Mouse (Mus musculus) myocyte (in vitro differentiated cells): ENCODE results near the gene Ttc7. TPM values are rescaled to one million over a fixed set of nuclear protein-coding genes. Genes with fewer than 3 reads are reported as not detected.

Source experiments
- H3K27me3 ChIP-seq: one replicate; pipeline ENCODE4 v1.6.1; 2011; ENCODE audit not compliant: control insufficient read depth, insufficient read depth, insufficient read length
- H3K36me3 ChIP-seq: one replicate; pipeline ENCODE4 v1.6.1; 2011; ENCODE audit not compliant: control insufficient read depth, insufficient read depth
- H3K4me2 ChIP-seq: one replicate; pipeline ENCODE4 v1.6.1; 2011; ENCODE audit warnings: low read depth, control low read depth
- H3K4me3 ChIP-seq: one replicate; pipeline ENCODE4 v1.5.1; 2011; ENCODE audit warnings: mild to moderate bottlenecking, control low read depth, moderate library complexity
- H3K79me2 ChIP-seq: one replicate; pipeline ENCODE4 v1.6.1; 2011; ENCODE audit not compliant: control insufficient read depth, insufficient read depth
- H3ac ChIP-seq: one replicate; pipeline ENCODE4 v1.6.1; 2011; ENCODE audit not compliant: control insufficient read depth, insufficient read length
- CEBPB ChIP-seq: IDR thresholded peaks from 2 replicates; pipeline ENCODE4 v1.6.1; 2011; ENCODE audit warnings: mild to moderate bottlenecking, moderate library complexity; ENCODE audit not compliant: poor library complexity, insufficient read depth, severe bottlenecking
- E2F4 ChIP-seq: IDR thresholded peaks from one replicate; pipeline ENCODE4 v1.6.1; 2011; ENCODE audit warnings: mild to moderate bottlenecking, control low read depth, moderate library complexity; ENCODE audit not compliant: insufficient read depth
- MAX ChIP-seq: IDR thresholded peaks from one replicate; pipeline ENCODE4 v1.6.1; 2011; ENCODE audit warnings: low read depth, mild to moderate bottlenecking, control low read depth
- MYOD1 ChIP-seq, 3 experiments: IDR thresholded peaks; one replicate each; pipeline ENCODE4 v1.6.1; 2011; ENCODE audit warnings: control low read depth in 2 of 3, low read depth in 2 of 3, mild to moderate bottlenecking in 2 of 3, moderate library complexity in 1 of 3; ENCODE audit not compliant: insufficient read length in 2 of 3, control insufficient read depth in 1 of 3
- MYOG ChIP-seq, 3 experiments: IDR thresholded peaks; one replicate each; pipeline ENCODE4 v1.6.1; 2011; ENCODE audit warnings: control low read depth in 2 of 3, low read depth in 2 of 3, mild to moderate bottlenecking in 2 of 3; ENCODE audit not compliant: insufficient read length in 2 of 3, control insufficient read depth in 1 of 3, insufficient read depth in 1 of 3
- POLR2A ChIP-seq: IDR thresholded peaks from one replicate; pipeline ENCODE4 v1.6.1; 2011; ENCODE audit warnings: low read depth, mild to moderate bottlenecking, control low read depth, moderate library complexity; ENCODE audit not compliant: insufficient read length
- POLR2AphosphoS2 ChIP-seq: IDR thresholded peaks from one replicate; pipeline ENCODE4 v1.6.1; 2011; ENCODE audit warnings: low read depth, control low read depth; ENCODE audit not compliant: insufficient read length
- REST ChIP-seq: IDR thresholded peaks from one replicate; pipeline ENCODE4 v1.6.1; 2011; ENCODE audit warnings: mild to moderate bottlenecking, control low read depth, moderate library complexity; ENCODE audit not compliant: insufficient read depth, insufficient read length
- SRF ChIP-seq: IDR thresholded peaks from one replicate; pipeline ENCODE4 v1.6.1; 2011; ENCODE audit warnings: low read depth; ENCODE audit not compliant: control insufficient read depth, insufficient read length
- TCF12 ChIP-seq: IDR thresholded peaks from one replicate; pipeline ENCODE4 v1.6.1; 2011; ENCODE audit warnings: mild to moderate bottlenecking, control low read depth; ENCODE audit not compliant: poor library complexity, insufficient read depth, severe bottlenecking
- TCF3 ChIP-seq: IDR thresholded peaks from one replicate; pipeline ENCODE4 v1.6.1; 2011; ENCODE audit warnings: low read depth, control low read depth; ENCODE audit not compliant: insufficient read length
- USF1 ChIP-seq: IDR thresholded peaks from one replicate; pipeline ENCODE4 v1.6.1; 2011; ENCODE audit warnings: low read depth, mild to moderate bottlenecking, control low read depth, moderate library complexity
- polyA plus RNA-seq: library from polyadenylated mRNA; unstranded; fragments of >200 nt; fragmentation: generic; extraction: Trizol; gene quantifications from one replicate; pipeline ENCODE4 v1.2.1, GENCODE M21; 2012; ENCODE audit warnings: missing spikeins

Gene Ttc7
- polyA plus RNA-seq, 1 experiment: 15.2 TPM

DNA sequence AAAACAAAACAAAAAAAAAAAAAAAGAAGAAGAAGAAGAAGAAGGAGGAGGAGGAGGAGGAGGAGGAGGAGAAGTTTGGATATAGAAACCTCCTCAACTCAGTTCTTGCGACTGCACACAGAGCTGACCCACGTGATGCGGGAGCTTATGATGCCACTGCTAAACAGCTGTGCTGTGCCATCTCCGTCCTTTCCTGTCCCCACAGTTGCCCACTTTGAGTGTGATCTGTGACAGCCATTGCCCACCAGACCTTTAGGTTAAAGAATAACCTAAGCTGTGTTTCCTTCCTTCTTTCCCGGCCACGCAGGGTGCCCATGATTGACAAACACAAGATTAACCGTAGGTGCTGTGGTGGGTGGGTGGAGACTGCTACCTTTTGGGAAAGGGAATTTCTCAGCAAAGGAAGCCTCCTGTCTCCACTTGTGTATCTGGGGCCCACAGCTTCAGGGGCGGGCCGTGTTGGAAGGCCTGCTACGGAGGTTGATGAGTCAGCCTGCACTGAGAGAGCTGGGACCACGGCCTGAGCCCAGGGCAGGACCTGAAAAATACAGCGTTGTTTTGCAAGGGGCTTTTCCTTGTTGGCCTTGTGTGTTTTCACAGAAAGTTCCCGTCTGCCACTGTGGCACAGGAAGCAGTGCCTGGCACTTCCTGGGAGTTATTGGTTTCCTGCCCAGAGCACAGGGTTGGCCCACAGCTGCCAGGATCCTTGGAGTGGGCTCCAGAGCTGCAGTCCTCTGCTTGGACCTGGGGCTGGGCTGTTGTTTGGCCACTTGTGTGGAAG, 19.5 kb downstream of the Ttc7 start:
- TF ChIP-seq MYOG (IDR thresholded peaks at IDR 0.05; ENCODE audit: control insufficient read depth in 1 of 3, insufficient read depth in 1 of 3, insufficient read length in 2 of 3, low read depth in 2 of 3) (peak in 1 of 3 experiments; percentile 2), USF1 (no peak), MYOD1 (IDR thresholded peaks at IDR 0.05; ENCODE audit: control insufficient read depth in 1 of 3, insufficient read length in 2 of 3, low read depth in 2 of 3) (no peak)
- H3K79me2 ChIP-seq: no peaks in the 10 kb centered on the region
- H3K36me3 ChIP-seq: no peaks in the 10 kb centered on the region
- no peak overlapping the region for H3ac ChIP-seq
- H3K4me3 ChIP-seq: no peak overlapping the region
- H3K4me2 ChIP-seq: peak overlapping the region; percentile 42
- no peaks in the 10 kb centered on the region for H3K27me3 ChIP-seq

DNA sequence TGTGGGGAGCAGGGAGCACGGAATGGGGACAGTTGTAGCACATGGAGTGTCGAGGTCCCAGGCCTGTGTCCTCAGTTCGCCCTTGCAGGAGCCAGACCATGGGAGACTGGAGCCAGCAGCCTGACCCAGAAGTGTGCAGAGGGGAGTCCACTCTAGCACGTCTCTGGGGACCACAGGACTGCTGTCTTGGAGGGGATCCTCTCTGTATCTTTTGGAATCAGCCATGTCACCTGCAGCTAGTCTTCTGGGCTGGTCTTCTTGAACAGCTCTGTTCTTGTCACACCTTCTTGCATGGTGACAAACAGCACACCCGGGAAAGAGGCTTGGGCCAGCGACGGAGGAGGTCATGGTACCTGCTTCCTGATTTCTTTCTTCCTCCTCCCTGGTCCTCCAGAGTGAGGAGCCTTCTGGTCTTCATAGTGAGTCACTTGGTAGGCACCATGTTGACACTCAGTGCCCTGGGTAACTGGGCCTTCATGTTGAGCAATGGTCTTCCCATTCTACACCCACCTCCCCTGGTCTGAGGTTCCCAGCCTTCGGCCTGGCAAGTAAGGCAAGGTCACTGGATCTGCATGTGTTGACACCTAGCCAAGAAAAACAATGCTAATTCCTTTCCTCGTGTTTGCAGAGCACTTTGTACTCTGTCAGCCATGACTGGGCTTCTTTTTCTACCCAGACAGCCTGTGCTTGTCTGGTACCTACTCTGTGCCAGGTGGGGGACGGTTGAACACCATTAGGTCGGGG, 21.6 kb downstream of the Ttc7 start:
- TF ChIP-seq USF1 (no peak), TCF12 (no peak), E2F4 (no peak), MAX (no peak), REST (no peak), MYOD1 (IDR thresholded peaks at IDR 0.05; ENCODE audit: control insufficient read depth in 1 of 3, insufficient read length in 2 of 3, low read depth in 2 of 3) (no peak)
- no peak overlapping the region for H3ac ChIP-seq
- no peak overlapping the region for H3K4me3 ChIP-seq
- no peaks in the 10 kb centered on the region for H3K36me3 ChIP-seq
- no peaks in the 10 kb centered on the region for H3K79me2 ChIP-seq
- H3K4me2 ChIP-seq: no peak overlapping the region
- H3K27me3 ChIP-seq: no peaks in the 10 kb centered on the region

DNA sequence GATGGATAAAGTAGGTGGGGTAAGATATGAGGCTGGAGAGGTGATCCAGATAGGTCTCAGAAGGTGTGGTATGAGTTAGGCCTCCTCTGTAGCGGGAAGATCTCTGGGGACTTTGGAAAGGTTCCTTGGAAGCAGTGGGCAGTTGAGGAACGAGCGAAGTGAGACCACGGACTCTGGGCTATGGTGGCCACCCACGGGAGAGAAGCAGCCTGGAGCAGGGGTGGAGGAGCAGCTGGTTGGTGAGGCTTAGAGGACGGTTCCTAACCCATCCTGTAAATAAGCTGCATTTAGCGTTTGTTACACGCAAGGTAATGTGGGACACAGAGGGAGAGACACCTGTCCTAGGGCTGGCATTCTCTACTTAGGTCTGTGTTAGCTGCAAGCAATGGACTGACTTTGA, 22.4 kb downstream of the Ttc7 start:
- no peaks in the 10 kb centered on the region for H3K36me3 ChIP-seq
- H3ac ChIP-seq: no peak overlapping the region
- H3K4me3 ChIP-seq: no peak overlapping the region
- H3K27me3 ChIP-seq: no peaks in the 10 kb centered on the region
- TF ChIP-seq SRF: no peak
- no peak for TF ChIP-seq MYOG (IDR thresholded peaks at IDR 0.05; ENCODE audit: control insufficient read depth in 1 of 3, insufficient read depth in 1 of 3, insufficient read length in 2 of 3, low read depth in 2 of 3)
- TF ChIP-seq MAX: no peak
- TF ChIP-seq POLR2A: no peak
- TF ChIP-seq TCF12: no peak
- TF ChIP-seq POLR2AphosphoS2: no peak
- H3K79me2 ChIP-seq: no peaks in the 10 kb centered on the region
- no peak overlapping the region for H3K4me2 ChIP-seq

DNA sequence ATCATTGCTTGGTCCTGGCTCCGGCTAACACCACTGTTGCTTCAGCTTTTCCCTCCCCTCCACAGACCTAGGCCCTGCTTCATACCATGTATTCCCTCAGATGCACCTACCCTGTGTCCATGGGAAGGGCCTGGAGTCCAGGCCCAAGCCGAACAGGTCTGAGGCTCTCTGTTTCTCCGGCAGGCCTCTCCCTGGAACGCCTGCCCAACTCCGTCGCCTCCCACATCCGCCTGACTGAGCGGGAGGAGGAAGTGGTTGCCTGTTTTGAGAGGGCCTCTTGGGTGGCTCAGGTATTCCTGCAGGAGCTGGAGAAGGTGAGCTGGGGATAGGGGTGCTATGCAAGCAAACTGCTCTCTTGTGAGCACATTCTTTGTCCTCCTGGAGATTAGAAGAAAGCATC, 24.1 kb downstream of the Ttc7 start:
- H3K27me3 ChIP-seq: no peaks in the 10 kb centered on the region
- H3K36me3 ChIP-seq: no peaks in the 10 kb centered on the region
- H3K79me2 ChIP-seq: no peaks in the 10 kb centered on the region
- H3K4me3 ChIP-seq: no peak overlapping the region
- no peak for TF ChIP-seq TCF3
- no peak for TF ChIP-seq SRF
- no peak for TF ChIP-seq MYOD1 (IDR thresholded peaks at IDR 0.05; ENCODE audit: control insufficient read depth in 1 of 3, insufficient read length in 2 of 3, low read depth in 2 of 3)
- no peak for TF ChIP-seq MYOG (IDR thresholded peaks at IDR 0.05; ENCODE audit: control insufficient read depth in 1 of 3, insufficient read depth in 1 of 3, insufficient read length in 2 of 3, low read depth in 2 of 3)
- no peak for TF ChIP-seq TCF12
- no peak for TF ChIP-seq POLR2AphosphoS2
- no peak for TF ChIP-seq USF1
- TF ChIP-seq E2F4: no peak
- no peak for TF ChIP-seq MAX
- TF ChIP-seq REST: no peak
- TF ChIP-seq CEBPB: no peak
- no peak for TF ChIP-seq POLR2A
- no peak overlapping the region for H3ac ChIP-seq
- no peak overlapping the region for H3K4me2 ChIP-seq

GRCm38 (mm10) chr17:87309073-87309788, 26.5 kb downstream of the Ttc7 start:
- Histone ChIP-seq H3K4me3 (no peak overlapping the region), H3K79me2 (no peaks in the 10 kb centered on the region), H3K27me3 (no peaks in the 10 kb centered on the region), H3K36me3 (no peaks in the 10 kb centered on the region), H3K4me2 (no peak overlapping the region), H3ac (no peak overlapping the region)
- TF ChIP-seq TCF3 (no peak), MYOG (IDR thresholded peaks at IDR 0.05; ENCODE audit: control insufficient read depth in 1 of 3, insufficient read depth in 1 of 3, insufficient read length in 2 of 3, low read depth in 2 of 3) (peak in 2 of 3 experiments; percentile 56 to 64), MYOD1 (IDR thresholded peaks at IDR 0.05; ENCODE audit: control insufficient read depth in 1 of 3, insufficient read length in 2 of 3, low read depth in 2 of 3) (peak; percentile 24 to 88 (median 75))
